Mouse (Mus musculus) lung, postnatal 0 days (tissue): ENCODE measurements at regions not wholly inside any gene's neighbourhood (a gene's known extent, or its start where the extent isn't known, plus 50 kb on each side); places are given as distances from the start of the nearest gene placed in this dataset.

Experiments
- CTCF ChIP-seq: IDR thresholded peaks from 2 replicates; pipeline ENCODE4 v1.5.1; 2016; ENCODE audit warnings: antibody characterized with exemption, mild to moderate bottlenecking
- EP300 ChIP-seq: IDR thresholded peaks from 2 replicates; pipeline ENCODE4 v1.6.1; 2016; ENCODE audit warnings: antibody characterized with exemption, mild to moderate bottlenecking, control low read depth

GRCm38 (mm10) chr8:34385806-34386439 lies 274.4 kb upstream of the Gm10131 start:
- no peak for TF ChIP-seq CTCF
- TF ChIP-seq EP300 = no peak
